Mouse (Mus musculus) heart, postnatal 0 days (tissue): ENCODE data around the gene Hist1h2ag. TPM values are rescaled to one million over a fixed set of nuclear protein-coding genes. Genes with fewer than 3 reads are reported as not detected.
"Not testable (repeated sequence)": the region's sequence is repeated elsewhere in the genome, so short reads cannot be mapped to it uniquely, and the experiment has no call there.

Experiments
- ATAC-seq: fragments of 200-750 bp; cut with Nextera tagmentation; 2 replicates; pipeline ENCODE4 v1.8.0; 2017; ENCODE audit warnings: low read depth, moderate number of reproducible peaks, moderate library complexity; ENCODE audit not compliant: insufficient read depth
- DNase-seq: peaks from one replicate; pipeline ENCODE4 v3.0.0-alpha.2; 2016; ENCODE audit warnings: low spot score
- H3K27ac ChIP-seq: fragments of 300-500 bp; sonication (generic); 2 replicates; pipeline ENCODE4 v1.5.1; 2014; ENCODE audit warnings: low read depth, mild to moderate bottlenecking
- H3K27me3 ChIP-seq: fragments of 300-500 bp; sonication (generic); 2 replicates; pipeline ENCODE4 v1.6.1; 2014; ENCODE audit warnings: low read length, mixed read lengths; ENCODE audit not compliant: control insufficient read depth, insufficient read depth
- H3K36me3 ChIP-seq: fragments of 300-500 bp; sonication (generic); replicated peaks from 2 replicates; pipeline ENCODE4 v1.6.1; 2014; ENCODE audit warnings: low read length, mixed read lengths; ENCODE audit not compliant: control insufficient read depth, insufficient read depth
- H3K4me1 ChIP-seq: fragments of 300-500 bp; sonication (generic); 2 replicates; pipeline ENCODE4 v1.6.1; 2014; ENCODE audit warnings: antibody characterized with exemption; ENCODE audit not compliant: control insufficient read depth, insufficient read depth
- H3K4me2 ChIP-seq: fragments of 300-500 bp; sonication (generic); 2 replicates; pipeline ENCODE4 v1.6.1; 2014; ENCODE audit warnings: low read depth, mild to moderate bottlenecking, low read length, moderate library complexity
- H3K4me3 ChIP-seq: fragments of 300-500 bp; sonication (generic); 2 replicates; pipeline ENCODE4 v1.5.1; 2014; ENCODE audit warnings: low read depth, low read length
- H3K9ac ChIP-seq: fragments of 300-500 bp; sonication (generic); replicated peaks from 2 replicates; pipeline ENCODE4 v1.6.1; 2014; ENCODE audit warnings: low read depth, low read length, mixed read lengths
- H3K9me3 ChIP-seq: fragments of 300-500 bp; sonication (generic); replicated peaks from 2 replicates; pipeline ENCODE4 v1.6.1; 2016; ENCODE audit warnings: low read length; ENCODE audit not compliant: control insufficient read depth
- CTCF ChIP-seq: IDR thresholded peaks from 2 replicates; pipeline ENCODE4 v1.5.1; 2016; ENCODE audit warnings: antibody characterized with exemption, control low read depth, low read depth
- EP300 ChIP-seq: IDR thresholded peaks from 2 replicates; pipeline ENCODE4 v1.6.1; 2016; ENCODE audit warnings: antibody characterized with exemption, low read depth
- WGBS: fragments of 180-500 bp; shearing (Covaris S2); extraction: QIAGEN DNeasy Blood & Tissue Kit; methylation state at CpG from one replicate; pipeline ENCODE4 v1.1.7; 2014; 5-methylcytosine and 5-hydroxymethylcytosine counted together
- polyA plus RNA-seq: library from polyadenylated mRNA; unstranded; fragments of >200 nt; fragmentation: Nextera tagmentation; extraction: Ambion mirVana; gene quantifications from 2 replicates; pipeline ENCODE4 v1.2.1, GENCODE M21; 2015
- total RNA-seq: library from RNA; depleted of rRNA; stranded (reverse); fragments of >200 nt; gene quantifications from 2 replicates; pipeline ENCODE4 v1.2.3, GENCODE M21; 2014; ENCODE audit warnings: low replicate concordance

Hist1h2ag gene
- total and polyA plus RNA-seq, 2 experiments from 2014 or later = 7.6 to 658 TPM

GRCm38 (mm10) chr13:22044432-22045155, 1.9 kb upstream of the Hist1h2ag start:
- H3K36me3 ChIP-seq = no peaks in the 10 kb centered on the region
- no peak for ATAC-seq
- H3K27ac ChIP-seq = no peak overlapping the region
- TF ChIP-seq EP300 (no peak), CTCF (no peak)
- DNase-seq = no peak
- H3K4me3 ChIP-seq = no peak overlapping the region
- H3K4me2 ChIP-seq = no peak overlapping the region
- 87% methylated on average over 6 of the region's 6 CpGs for WGBS
- H3K9ac ChIP-seq = no peak overlapping the region
- no peaks in the 10 kb centered on the region for H3K9me3 ChIP-seq
- peaks cover 21% of the 10 kb centered on the region for H3K4me1 ChIP-seq
- H3K27me3 ChIP-seq = no peaks in the 10 kb centered on the region

GRCm38 (mm10) chr13:22043503-22044431, 1.0 kb upstream of the Hist1h2ag start:
- Histone ChIP-seq H3K4me1 (peaks cover 21% of the 10 kb centered on the region), H3K36me3 (no peaks in the 10 kb centered on the region), H3K9me3 (no peaks in the 10 kb centered on the region), H3K27ac (peak overlapping the region; percentile 83; the same call in 1 of the 2 replicates), H3K4me2 (peak overlapping the region; percentile 59), H3K27me3 (no peaks in the 10 kb centered on the region), H3K9ac (no peak overlapping the region; the same call in 1 of the 2 replicates), H3K4me3 (peak overlapping the region; percentile 40)
- peak; percentile 56 for TF ChIP-seq CTCF
- TF ChIP-seq EP300 = no peak
- peak; percentile 10 for ATAC-seq
- DNase-seq = peak; percentile 78
- 2% methylated on average over 9 of the region's 14 CpGs for WGBS

GRCm38 (mm10) chr13:22041651-22042567, 835 bp downstream of the Hist1h2ag start:
- Histone ChIP-seq H3K4me1 (peaks cover 21% of the 10 kb centered on the region), H3K36me3 (no peaks in the 10 kb centered on the region), H3K9ac (peak overlapping the region; percentile 57), H3K4me2 (peak overlapping the region; percentile 57), H3K4me3 (peak overlapping the region; percentile 40), H3K27ac (peak overlapping the region; percentile 77), H3K27me3 (no peaks in the 10 kb centered on the region), H3K9me3 (no peaks in the 10 kb centered on the region)
- 6% methylated on average over 13 of the region's 13 CpGs for WGBS
- DNase-seq = no peak
- no peak for TF ChIP-seq CTCF
- TF ChIP-seq EP300 = no peak
- no peak for ATAC-seq

DNA sequence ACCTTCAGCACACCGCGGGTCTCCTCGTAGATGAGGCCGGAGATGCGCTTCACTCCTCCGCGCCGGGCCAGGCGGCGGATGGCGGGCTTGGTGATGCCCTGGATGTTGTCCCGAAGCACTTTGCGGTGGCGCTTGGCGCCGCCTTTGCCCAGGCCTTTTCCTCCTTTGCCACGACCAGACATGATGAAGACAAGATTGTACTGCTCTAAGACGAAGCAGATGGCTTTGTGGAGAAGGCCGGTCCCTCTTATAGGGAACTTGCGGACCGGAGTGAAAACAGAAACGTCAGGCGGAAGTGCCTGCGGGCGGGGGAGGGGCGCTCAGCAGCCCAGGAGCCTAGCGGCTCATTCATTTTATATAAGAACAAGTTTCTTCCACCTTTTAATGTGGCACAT, 1.6 kb downstream of the Hist1h2ag start, which contains the start of gene Hist1h4i:
Hist1h4i (minus strand) TSS at position 221 of the 395 bp plus-strand sequence.
- not testable (repeated sequence) for H3K27me3 ChIP-seq, H3K9me3 ChIP-seq, H3K36me3 ChIP-seq
- under 1% methylated on average over 23 of the region's 27 CpGs for WGBS
- TF ChIP-seq EP300 = peak; percentile 78
- DNase-seq (peak; percentile 87), ATAC-seq (peak; percentile 60)
- Histone ChIP-seq H3K4me2 (peak within 1 kb of the TSS; percentile 57), H3K4me1 (peaks cover 24% of the 10 kb centered on the region), H3K9ac (peak within 1 kb of the TSS; percentile 57), H3K4me3 (peak within 1 kb of the TSS; percentile 40), H3K27ac (peak within 1 kb of the TSS; percentile 79)
